In the genomic region with DNA sequence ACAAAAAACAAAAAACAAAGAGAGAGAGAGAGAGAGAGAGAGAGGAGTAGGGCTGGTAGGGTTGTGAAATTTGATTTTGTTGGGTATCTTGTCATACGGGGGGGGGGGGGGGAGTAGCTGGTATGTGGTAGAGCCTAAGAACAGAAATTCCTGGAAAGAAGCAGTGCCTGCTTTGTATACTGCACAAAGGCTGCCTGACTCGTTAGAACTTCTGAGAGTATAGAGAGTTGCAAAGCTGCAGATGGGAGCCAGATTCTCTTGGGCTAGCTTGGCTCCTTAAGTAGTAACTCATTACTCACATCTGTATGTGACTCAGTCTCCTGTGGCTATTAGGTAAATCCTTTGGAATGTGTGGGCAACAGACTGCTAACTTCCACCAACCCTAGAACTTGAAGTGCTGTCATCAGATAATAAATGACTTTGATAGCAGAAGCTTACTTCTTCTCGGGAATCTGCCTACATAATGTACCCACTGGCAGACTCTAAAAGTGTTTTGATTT, we compare ENCODE assay signal across 8 mouse cellular contexts. TPM values are rescaled to one million over a fixed set of nuclear protein-coding genes. Genes with fewer than 3 reads are reported as not detected.
DNase-seq lines count a peak whose midpoint lies in the region; ATAC-seq lines count a peak whose summit lies in the region.

Med15 (minus strand) TSS at position 51 of the 500 bp plus-strand sequence.

- no peaks in the 10 kb centered on the region for H3K9me3 ChIP-seq in kidney, embryonic 16.5 days (ENCODE audit: low read length)
- no peaks in the 10 kb centered on the region for H3K9me3 ChIP-seq in forebrain, embryonic 16.5 days (ENCODE audit: control insufficient read depth, low read length)
- H3K9me3 ChIP-seq in hindbrain, embryonic 13.5 days = no peaks in the 10 kb centered on the region
- H3K9me3 ChIP-seq in liver, embryonic 15.5 days (replicated peaks) = no peaks in the 10 kb centered on the region

- no peak within 1 kb of the TSS for H3K4me3 ChIP-seq in kidney, embryonic 16.5 days (ENCODE audit: low read length)
- no peak within 1 kb of the TSS for H3K4me3 ChIP-seq in forebrain, embryonic 16.5 days (replicated peaks; ENCODE audit: low read length)
- H3K4me3 ChIP-seq in hindbrain, embryonic 13.5 days = no peak within 1 kb of the TSS
- no peak within 1 kb of the TSS for H3K4me3 ChIP-seq in liver, embryonic 15.5 days (replicated peaks)

- DNase-seq in kidney, postnatal 4 days = no peak
- DNase-seq in adrenal gland, adult 8-10 months = no peak
- no peak for DNase-seq in right cerebral cortex, adult 18-20 months
- no peak for DNase-seq in right cerebral cortex, postnatal 10 days (ENCODE audit: low spot score in 2 of 2)

- H3K27ac ChIP-seq in kidney, embryonic 16.5 days (ENCODE audit: low read length) = no peak within 1 kb of the TSS
- no peak within 1 kb of the TSS for H3K27ac ChIP-seq in forebrain, embryonic 16.5 days (ENCODE audit: low read length)
- no peak within 1 kb of the TSS for H3K27ac ChIP-seq in hindbrain, embryonic 13.5 days
- no peak within 1 kb of the TSS for H3K27ac ChIP-seq in liver, embryonic 15.5 days (replicated peaks)

- no peak for ATAC-seq in kidney, embryonic 16.5 days (ENCODE audit: low FRiP score, low TSS enrichment)
- ATAC-seq in forebrain, embryonic 16.5 days = no peak
- ATAC-seq in hindbrain, embryonic 13.5 days (ENCODE audit: low FRiP score) = no peak
- ATAC-seq in liver, embryonic 15.5 days (ENCODE audit: insufficient read depth) = no peak

- H3K4me1 ChIP-seq in kidney, embryonic 16.5 days (ENCODE audit: insufficient read depth, low read length) = no peaks in the 10 kb centered on the region
- no peaks in the 10 kb centered on the region for H3K4me1 ChIP-seq in forebrain, embryonic 16.5 days (replicated peaks; ENCODE audit: control insufficient read depth, insufficient read depth, low read length)
- no peaks in the 10 kb centered on the region for H3K4me1 ChIP-seq in hindbrain, embryonic 13.5 days (replicated peaks)
- H3K4me1 ChIP-seq in liver, embryonic 15.5 days (replicated peaks) = no peaks in the 10 kb centered on the region

- no peaks in the 10 kb centered on the region for H3K27me3 ChIP-seq in kidney, embryonic 16.5 days (ENCODE audit: insufficient read depth, low read length)
- H3K27me3 ChIP-seq in forebrain, embryonic 16.5 days (replicated peaks; ENCODE audit: control insufficient read depth, insufficient read depth, low read length) = 0 out of 2 replicates have a peak, but pooled peaks cover 3% of the 10 kb centered on the region
- 0 out of 2 replicates have a peak, but pooled peaks cover 4% of the 10 kb centered on the region for H3K27me3 ChIP-seq in hindbrain, embryonic 13.5 days
- peaks cover 40% of the 10 kb centered on the region for H3K27me3 ChIP-seq in liver, embryonic 15.5 days

- H3K4me2 ChIP-seq in kidney, embryonic 16.5 days (replicated peaks; ENCODE audit: low read depth, low read length) = no peak within 1 kb of the TSS
- H3K4me2 ChIP-seq in forebrain, embryonic 16.5 days (ENCODE audit: low read length) = no peak within 1 kb of the TSS
- H3K4me2 ChIP-seq in hindbrain, embryonic 13.5 days = no peak within 1 kb of the TSS
- no peak within 1 kb of the TSS for H3K4me2 ChIP-seq in liver, embryonic 15.5 days

- H3K9ac ChIP-seq in kidney, embryonic 16.5 days (replicated peaks; ENCODE audit: low read length) = no peak within 1 kb of the TSS
- H3K9ac ChIP-seq in forebrain, embryonic 16.5 days (replicated peaks; ENCODE audit: low read depth, low read length) = no peak within 1 kb of the TSS
- no peak within 1 kb of the TSS for H3K9ac ChIP-seq in hindbrain, embryonic 13.5 days
- no peak within 1 kb of the TSS for H3K9ac ChIP-seq in liver, embryonic 15.5 days

- no peaks in the 10 kb centered on the region for H3K36me3 ChIP-seq in kidney, embryonic 16.5 days (ENCODE audit: insufficient read depth, low read length)
- no peaks in the 10 kb centered on the region for H3K36me3 ChIP-seq in forebrain, embryonic 16.5 days (ENCODE audit: control insufficient read depth, insufficient read depth)
- no peaks in the 10 kb centered on the region for H3K36me3 ChIP-seq in hindbrain, embryonic 13.5 days
- no peaks in the 10 kb centered on the region for H3K36me3 ChIP-seq in liver, embryonic 15.5 days (replicated peaks)

- WGBS in kidney, embryonic 16.5 days = 47% methylated on average over 3 of the region's 3 CpGs
- 47% methylated on average over 3 of the region's 3 CpGs for WGBS in forebrain, embryonic 16.5 days
- 51% methylated on average over 3 of the region's 3 CpGs for WGBS in hindbrain, embryonic 13.5 days
- WGBS in liver, embryonic 15.5 days (ENCODE audit: insufficient replicate concordance) = 28% methylated on average over 3 of the region's 3 CpGs

RNA-seq across cellular contexts. Expression of gene Med15, which starts in this region (rescaled TPM):
- polyA plus RNA-seq in kidney, embryonic 16.5 days (2015; fragmentation: Nextera tagmentation; extraction: Ambion mirVana) = 44.1 and 56.1 TPM in 2 replicates
- total RNA-seq in adrenal gland, adult 8-10 months (2022) = 10 to 100 TPM; 54.1 to 95.8 (median 62.0) TPM
- 41.9 and 50.1 TPM in 2 replicates for polyA plus RNA-seq in forebrain, embryonic 16.5 days (2015; fragmentation: Nextera tagmentation; extraction: Ambion mirVana)
- 44.3 and 48.7 TPM in 2 replicates for polyA plus RNA-seq in hindbrain, embryonic 13.5 days (2015; fragmentation: Nextera tagmentation; extraction: Ambion mirVana)
- polyA plus RNA-seq in liver, embryonic 15.5 days (2015; fragmentation: Nextera tagmentation; extraction: Ambion mirVana) = 15.9 and 17.1 TPM in 2 replicates
